In genomic region chr15:25392525-25393099, GRCm38 (mm10) we compare ENCODE assay signal across 21 mouse cellular contexts. TPM values are rescaled to one million over a fixed set of nuclear protein-coding genes. Genes with fewer than 3 reads are reported as not detected.
DNase-seq lines count a peak whose midpoint lies in the region; ATAC-seq lines count a peak whose summit lies in the region.
"Had no signal": no experiment of that assay in that cellular context is flagged by ENCODE, and none has a peak within 500 bp of the region (broad histone marks: within the 10 kb centered on the region; RNA-seq: fewer than 3 reads in every experiment).

No protein-coding gene starts in this region.

- H3K27me3 ChIP-seq in forebrain, embryonic 16.5 days (replicated peaks; ENCODE audit: control insufficient read depth, insufficient read depth, low read length) = no peaks in the 10 kb centered on the region
- no peaks in the 10 kb centered on the region for H3K27me3 ChIP-seq in forebrain, embryonic 10.5 days (ENCODE audit: poor library complexity, severe bottlenecking)
- H3K27me3 ChIP-seq: lung, embryonic 15.5 days; midbrain, embryonic 13.5 days had no signal

- ATAC-seq in forebrain, embryonic 16.5 days = 0 out of 2 replicates have a peak, but pooled peaks have one; percentile 21
- ATAC-seq in megakaryocyte, adult 5-6 weeks (ENCODE audit: poor library complexity, severe bottlenecking) = peak; percentile 66
- ATAC-seq: midbrain, embryonic 13.5 days had no signal

- H3K36me3 ChIP-seq in forebrain, embryonic 16.5 days (ENCODE audit: control insufficient read depth, insufficient read depth) = peaks cover 6% of the 10 kb centered on the region; the same call in 1 of the 2 replicates
- peaks cover 90% of the 10 kb centered on the region for H3K36me3 ChIP-seq in forebrain, embryonic 10.5 days (replicated peaks)
- H3K36me3 ChIP-seq: lung, embryonic 15.5 days had no signal

- WGBS in forebrain, embryonic 16.5 days = 53% methylated on average over 4 of the region's 4 CpGs
- WGBS in forebrain, embryonic 10.5 days = 85% methylated on average over 4 of the region's 4 CpGs

- no peak for DNase-seq in forebrain, embryonic 10.5 days (ENCODE audit: extremely low spot score, low spot score)
- DNase-seq in 416B (ENCODE audit: low read depth) = peak; percentile 58
- peak; percentile 2 for DNase-seq in T-cell, adult 2 months (ENCODE audit: low spot score)
- DNase-seq in ovary, postnatal 14 days (ENCODE audit: low spot score) = no peak
- DNase-seq in cerebellum, adult 9-11 months = no peak
- no peak for DNase-seq in spleen, postnatal 4 days (ENCODE audit: low spot score in 2 of 2)
- DNase-seq: adrenal gland, postnatal 36 days; cerebellum, adult 11 months; cerebellum, postnatal 10 days; kidney, adult 2 months; lung, postnatal 36 days; right cerebral cortex, postnatal 14 days; thymus, postnatal 36 days had no signal

- no peak overlapping the region for H3K4me2 ChIP-seq in forebrain, embryonic 16.5 days (ENCODE audit: low read length)
- H3K4me2 ChIP-seq: hindbrain, embryonic 14.5 days; lung, embryonic 15.5 days; midbrain, embryonic 13.5 days had no signal

- no peak overlapping the region for H3K27ac ChIP-seq in forebrain, embryonic 16.5 days (ENCODE audit: low read length)
- H3K27ac ChIP-seq in forebrain, embryonic 10.5 days = no peak overlapping the region
- H3K27ac ChIP-seq: hindbrain, embryonic 14.5 days; kidney, postnatal 0 days; left cerebral cortex, adult 2 months; liver, embryonic 14.5 days; lung, embryonic 15.5 days; midbrain, embryonic 13.5 days had no signal

- H3K9me3 ChIP-seq in forebrain, embryonic 16.5 days (ENCODE audit: control insufficient read depth, low read length) = no peaks in the 10 kb centered on the region
- no peaks in the 10 kb centered on the region for H3K9me3 ChIP-seq in forebrain, embryonic 10.5 days
- H3K9me3 ChIP-seq: lung, embryonic 15.5 days; midbrain, embryonic 13.5 days had no signal

- no peak overlapping the region for H3K4me3 ChIP-seq in forebrain, embryonic 16.5 days (replicated peaks; ENCODE audit: low read length)
- no peak overlapping the region for H3K4me3 ChIP-seq in forebrain, embryonic 10.5 days
- H3K4me3 ChIP-seq: left cerebral cortex, adult 2 months; lung, embryonic 15.5 days; midbrain, embryonic 13.5 days had no signal

- peaks cover 45% of the 10 kb centered on the region for H3K4me1 ChIP-seq in forebrain, embryonic 16.5 days (replicated peaks; ENCODE audit: control insufficient read depth, insufficient read depth, low read length)
- no peaks in the 10 kb centered on the region for H3K4me1 ChIP-seq in forebrain, embryonic 10.5 days

- no peak overlapping the region for H3K9ac ChIP-seq in forebrain, embryonic 16.5 days (replicated peaks; ENCODE audit: low read depth, low read length)
- H3K9ac ChIP-seq: hindbrain, embryonic 14.5 days; liver, embryonic 14.5 days; lung, embryonic 15.5 days; midbrain, embryonic 13.5 days had no signal

RNA-seq across cellular contexts. Expression of gene Basp1, which starts 21.0 kb away (rescaled TPM):
- 198 and 206 TPM in 2 replicates for polyA plus RNA-seq in forebrain, embryonic 16.5 days (2015; fragmentation: Nextera tagmentation; extraction: Ambion mirVana)
- polyA plus RNA-seq in forebrain, embryonic 10.5 days (2016; fragmentation: Nextera tagmentation; extraction: Ambion mirVana) = 30.6 and 35.0 TPM in 2 replicates
- total RNA-seq in megakaryocyte, adult 5-6 weeks (2015) = 4.0 and 4.4 TPM in 2 replicates
- 5.8 and 6.8 TPM in 2 replicates for total RNA-seq in megakaryocyte, adult 5-6 weeks (2017)

Comparison
In these comparisons a context has a peak if more than half of its experiments do, and no peak if none do; other contexts are left out.
1. DNase-seq: peak in 416B (single experiment) and T-cell, adult 2 months (single experiment); none in forebrain, embryonic 10.5 days (single experiment), ovary, postnatal 14 days (single experiment), cerebellum, adult 9-11 months (single experiment) and spleen, postnatal 4 days (0 of 2).